Mouse (Mus musculus): Measurements from ENCODE around the gene Ghrh.

Ghrh gene

GRCm38 (mm10) chr2:157349121-157349778, 1.9 kb upstream of the Ghrh start:
- DNase-seq (ENCODE audit: low spot score): no peak

GRCm38 (mm10) chr2:157343337-157343736, 4.0 kb downstream of the Ghrh start:
- no peak for DNase-seq (ENCODE audit: low spot score)

- DNase-seq (ENCODE audit: low spot score): no peak
Measured at GRCm38 (mm10) chr2:157342328-157342926, 4.9 kb downstream of the Ghrh start.

GRCm38 (mm10) chr2:157341554-157342270, 5.6 kb downstream of the Ghrh start:
- DNase-seq (ENCODE audit: low spot score): peak; percentile 77

- no peak for DNase-seq (ENCODE audit: low spot score)
Measured at GRCm38 (mm10) chr2:157340221-157340741, 7.0 kb downstream of the Ghrh start.

GRCm38 (mm10) chr2:157339532-157339931, 7.8 kb downstream of the Ghrh start:
- no peak for DNase-seq (ENCODE audit: low spot score)

- DNase-seq (ENCODE audit: low spot score): peak; percentile 65
Measured at GRCm38 (mm10) chr2:157338663-157339062, 8.6 kb downstream of the Ghrh start.

- DNase-seq (ENCODE audit: low spot score): no peak
Measured at GRCm38 (mm10) chr2:157332059-157332458, 15.2 kb downstream of the Ghrh start.

GRCm38 (mm10) chr2:157328570-157328969, 18.7 kb downstream of the Ghrh start:
- DNase-seq (ENCODE audit: low spot score): no peak

GRCm38 (mm10) chr2:157328106-157328505, 19.2 kb downstream of the Ghrh start:
- DNase-seq (ENCODE audit: low spot score): no peak

GRCm38 (mm10) chr2:157325238-157325637, 22.1 kb downstream of the Ghrh start:
- no peak for DNase-seq (ENCODE audit: low spot score)

GRCm38 (mm10) chr2:157322029-157322766, 25.1 kb downstream of the Ghrh start:
- DNase-seq (ENCODE audit: low spot score): no peak

GRCm38 (mm10) chr2:157320886-157321285, 26.4 kb downstream of the Ghrh start:
- DNase-seq (ENCODE audit: low spot score): no peak

- DNase-seq (ENCODE audit: low spot score): no peak
Measured at GRCm38 (mm10) chr2:157320135-157320534, 27.2 kb downstream of the Ghrh start.

GRCm38 (mm10) chr2:157317220-157317619, 30.1 kb downstream of the Ghrh start:
- DNase-seq (ENCODE audit: low spot score): no peak

- DNase-seq (ENCODE audit: low spot score): no peak
Measured at GRCm38 (mm10) chr2:157316358-157316933, 30.9 kb downstream of the Ghrh start.

- DNase-seq (ENCODE audit: low spot score): no peak
Measured at GRCm38 (mm10) chr2:157315486-157315885, 31.8 kb downstream of the Ghrh start.

GRCm38 (mm10) chr2:157314310-157314709, 33.0 kb downstream of the Ghrh start:
- DNase-seq (ENCODE audit: low spot score): no peak

- DNase-seq (ENCODE audit: low spot score): no peak
Measured at GRCm38 (mm10) chr2:157313718-157314117, 33.6 kb downstream of the Ghrh start.

- no peak for DNase-seq (ENCODE audit: low spot score)
Measured at GRCm38 (mm10) chr2:157310963-157311637, 36.2 kb downstream of the Ghrh start.

GRCm38 (mm10) chr2:157309611-157310010, 37.7 kb downstream of the Ghrh start:
- no peak for DNase-seq (ENCODE audit: low spot score)

Data from ovary, postnatal 14 days (tissue).